Mouse (Mus musculus): ENCODE measurements around the gene Psma4. TPM values are rescaled to one million over a fixed set of nuclear protein-coding genes. Genes with fewer than 3 reads are reported as not detected.

Psma4 gene
- polyA plus RNA-seq, 1 experiment from 2014 or later, result 135 TPM

DNA sequence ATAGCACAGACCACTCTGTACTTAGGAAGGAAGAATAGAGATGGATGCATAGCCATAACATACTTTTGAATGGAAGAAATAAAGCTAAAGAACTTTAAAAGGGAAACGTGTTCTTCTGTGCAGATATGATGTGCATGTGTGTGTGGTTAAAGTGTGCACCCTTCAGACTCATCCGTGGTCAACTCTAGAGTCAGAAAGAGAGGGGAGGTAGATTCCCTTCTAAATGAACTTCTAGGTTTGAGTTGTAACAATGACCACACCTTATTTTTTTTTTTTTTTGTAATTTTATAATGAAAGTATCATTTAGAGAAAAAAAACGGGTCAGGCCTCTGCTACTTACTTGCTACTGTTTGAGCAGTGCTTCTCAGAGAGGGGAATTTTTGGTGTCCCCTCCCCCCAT lies 39.8 kb downstream of the Psma4 start:
- no peak for ATAC-seq (ENCODE audit: insufficient read depth)

DNA sequence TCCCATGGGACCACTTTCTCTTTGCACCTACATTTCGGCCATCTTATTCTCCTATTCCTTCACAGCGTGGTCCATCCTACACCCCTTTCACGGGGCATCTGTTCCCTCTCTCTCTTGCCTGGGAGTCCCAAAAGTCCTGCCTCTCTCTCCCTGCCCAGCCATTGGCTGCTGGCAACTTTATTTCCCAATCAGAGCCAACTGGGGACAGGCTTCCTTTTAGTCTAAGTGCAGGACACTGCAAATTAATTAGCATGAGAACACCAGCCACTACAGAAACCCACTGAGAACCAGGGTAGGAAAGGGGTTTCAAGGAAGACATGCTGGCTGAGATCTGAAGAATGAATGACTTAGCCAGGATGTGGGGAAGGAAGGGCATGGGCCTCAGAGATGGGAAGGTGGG lies 43.8 kb downstream of the Psma4 start:
- Histone ChIP-seq H3K4me2 (no peak overlapping the region), H3K9me3 (replicated peaks) (no peaks in the 10 kb centered on the region), H3K36me3 (replicated peaks) (no peaks in the 10 kb centered on the region), H3K4me3 (replicated peaks) (no peak overlapping the region), H3K27ac (replicated peaks) (no peak overlapping the region), H3K4me1 (replicated peaks) (0 out of 2 replicates have a peak, but pooled peaks cover 4% of the 10 kb centered on the region), H3K9ac (no peak overlapping the region), H3K27me3 (peaks cover 16% of the 10 kb centered on the region; the same call in 1 of the 2 replicates)
- WGBS (ENCODE audit: insufficient replicate concordance), result 41% methylated on average over 3 of the region's 3 CpGs
- no peak for ATAC-seq (ENCODE audit: insufficient read depth)

More for the DNA sequence above, 39.8 kb downstream of the Psma4 start:
- Histone ChIP-seq H3K4me2 (no peak overlapping the region), H3K4me1 (replicated peaks) (no peaks in the 10 kb centered on the region), H3K27me3 (peaks cover 13% of the 10 kb centered on the region; the same call in 1 of the 2 replicates), H3K27ac (replicated peaks) (no peak overlapping the region), H3K4me3 (replicated peaks) (no peak overlapping the region), H3K9ac (no peak overlapping the region), H3K36me3 (replicated peaks) (no peaks in the 10 kb centered on the region), H3K9me3 (replicated peaks) (no peaks in the 10 kb centered on the region)
- 49% methylated on average over 3 of the region's 3 CpGs for WGBS (ENCODE audit: insufficient replicate concordance)

DNA sequence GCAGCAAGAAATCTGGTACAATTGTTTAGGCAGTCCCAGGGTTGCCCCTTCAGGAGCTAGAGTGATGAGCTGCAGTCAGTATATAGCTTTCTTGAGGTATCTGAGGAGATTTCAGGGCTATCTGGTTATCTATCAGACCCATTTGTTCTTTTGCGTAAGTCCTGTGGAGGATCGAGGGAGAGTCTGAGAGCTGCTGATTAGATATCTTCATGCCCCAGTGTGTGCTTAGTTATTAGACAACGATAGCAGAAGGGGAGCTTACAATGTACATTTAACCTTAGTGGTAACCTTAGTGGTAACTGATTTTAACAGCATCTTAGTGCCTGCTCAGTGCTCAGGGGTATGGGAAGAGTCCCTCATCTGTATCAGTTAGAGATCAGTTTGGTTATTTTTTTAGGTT lies 45.1 kb downstream of the Psma4 start:
- Histone ChIP-seq H3K4me3 (replicated peaks) (no peak overlapping the region), H3K4me1 (replicated peaks) (0 out of 2 replicates have a peak, but pooled peaks cover 4% of the 10 kb centered on the region), H3K27ac (replicated peaks) (no peak overlapping the region), H3K9me3 (replicated peaks) (no peaks in the 10 kb centered on the region), H3K36me3 (replicated peaks) (no peaks in the 10 kb centered on the region), H3K9ac (no peak overlapping the region), H3K27me3 (peaks cover 16% of the 10 kb centered on the region; the same call in 1 of the 2 replicates), H3K4me2 (no peak overlapping the region)
- peak; percentile 49 for ATAC-seq (ENCODE audit: insufficient read depth)
- WGBS (ENCODE audit: insufficient replicate concordance), result 18% methylated on average over 3 of the region's 3 CpGs

DNA sequence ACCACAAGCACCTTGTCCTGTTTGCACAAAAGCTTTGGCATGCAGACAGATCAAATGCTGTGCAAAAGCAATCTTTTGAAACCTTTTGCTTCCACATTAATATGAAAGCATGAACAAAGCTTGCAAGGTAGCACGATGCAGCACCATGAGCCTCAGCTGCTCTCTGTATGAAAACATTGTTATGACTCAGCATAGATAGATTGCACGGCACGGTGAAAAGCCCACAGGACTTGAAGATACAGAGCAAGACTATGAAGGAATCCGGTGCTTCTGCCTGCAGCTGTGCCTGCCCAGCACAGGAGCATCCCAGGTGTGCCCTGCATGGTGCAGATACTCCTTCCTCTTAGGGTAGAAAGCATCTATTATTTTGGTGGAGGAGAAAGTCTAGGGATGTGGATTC lies 53.0 kb downstream of the Psma4 start:
- 52% methylated on average over 4 of the region's 4 CpGs for WGBS (ENCODE audit: insufficient replicate concordance)
- Histone ChIP-seq H3K36me3 (replicated peaks) (no peaks in the 10 kb centered on the region), H3K4me2 (no peak overlapping the region), H3K9me3 (replicated peaks) (no peaks in the 10 kb centered on the region), H3K9ac (no peak overlapping the region), H3K4me3 (replicated peaks) (no peak overlapping the region), H3K27ac (replicated peaks) (no peak overlapping the region), H3K4me1 (replicated peaks) (no peaks in the 10 kb centered on the region), H3K27me3 (peaks cover 7% of the 10 kb centered on the region; the same call in 1 of the 2 replicates)
- no peak for ATAC-seq (ENCODE audit: insufficient read depth)

Other genes starting within 250 kb of the Psma4 start
- gene Wdr61, start 216.3 kb upstream of the Psma4 start, polyA plus RNA-seq (2015; fragmentation: Nextera tagmentation; extraction: Ambion mirVana), result 75.3 and 80.3 TPM in 2 replicates
- gene Crabp1, start 186.0 kb upstream of the Psma4 start, polyA plus RNA-seq (2015; fragmentation: Nextera tagmentation; extraction: Ambion mirVana), result 0.84 and 1.1 TPM in 2 replicates
- gene Ireb2, start 87.0 kb upstream of the Psma4 start, polyA plus RNA-seq (2015; fragmentation: Nextera tagmentation; extraction: Ambion mirVana), result 8.3 and 8.8 TPM in 2 replicates
- gene Hykk, start 33.5 kb upstream of the Psma4 start, polyA plus RNA-seq (2015; fragmentation: Nextera tagmentation; extraction: Ambion mirVana), result 2.6 and 3.0 TPM in 2 replicates
- 0.31 and 0.41 TPM in 2 replicates for gene AY074887, start 208 bp downstream of the Psma4 start, polyA plus RNA-seq (2015; fragmentation: Nextera tagmentation; extraction: Ambion mirVana)
- gene Chrna5, start 30.1 kb downstream of the Psma4 start, polyA plus RNA-seq (2015; fragmentation: Nextera tagmentation; extraction: Ambion mirVana), result 0.05 TPM in 1 of 2 replicates, not detected in the other
- 0.08 TPM in 1 of 2 replicates, not detected in the other for gene Chrna3, start 75.8 kb downstream of the Psma4 start, polyA plus RNA-seq (2015; fragmentation: Nextera tagmentation; extraction: Ambion mirVana)
- not detected in 2 replicates for gene Chrnb4, start 98.0 kb downstream of the Psma4 start, polyA plus RNA-seq (2015; fragmentation: Nextera tagmentation; extraction: Ambion mirVana)
- 10.9 and 12.1 TPM in 2 replicates for gene Ube2q2, start 198.1 kb downstream of the Psma4 start, polyA plus RNA-seq (2015; fragmentation: Nextera tagmentation; extraction: Ambion mirVana)

All from liver, embryonic 15.5 days (tissue).